20 mouse cellular contexts compared by ENCODE assay signal in the genomic region with DNA sequence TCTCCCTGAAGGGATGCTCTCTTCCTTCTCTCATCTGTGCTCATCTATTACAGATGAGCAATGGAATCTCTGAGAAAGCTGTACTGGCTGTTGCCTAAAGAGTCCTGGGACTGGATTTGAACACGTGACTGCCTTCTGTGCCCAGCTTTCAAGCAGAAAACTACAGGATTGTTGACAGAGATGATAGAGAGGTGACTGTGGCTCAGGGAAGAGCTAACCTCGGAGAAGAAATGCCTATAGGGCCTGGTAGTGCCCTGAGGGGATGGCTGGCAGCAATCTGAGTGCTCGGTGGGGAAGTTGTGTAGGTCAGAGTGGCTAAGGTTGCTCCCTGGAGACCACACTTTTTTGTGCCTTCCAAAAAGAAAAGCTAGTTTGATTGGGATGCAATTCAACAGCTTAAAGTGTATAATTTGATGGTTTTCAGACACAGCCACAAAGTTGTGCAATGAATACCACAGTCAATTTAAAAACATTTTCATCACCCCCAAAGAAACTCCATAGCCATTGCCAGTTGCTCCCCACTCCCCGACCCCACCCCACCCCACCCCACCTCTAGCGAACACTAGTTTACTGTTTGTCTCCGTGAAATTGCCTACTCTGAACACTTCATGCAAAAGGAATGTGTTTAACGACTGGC. TPM values are rescaled to one million over a fixed set of nuclear protein-coding genes. Genes with fewer than 3 reads are reported as not detected.
DNase-seq lines count a peak whose midpoint lies in the region; ATAC-seq and TF ChIP-seq lines count a peak whose summit lies in the region.
"Had no signal": no experiment of that assay in that cellular context is flagged by ENCODE, and none has a peak within 500 bp of the region (broad histone marks: within the 10 kb centered on the region; RNA-seq: fewer than 3 reads in every experiment).

No protein-coding gene starts in this region.

- no peak for TF ChIP-seq CTCF in gastrocnemius, adult 2 months (IDR thresholded peaks at IDR 0.05)
- no peak for TF ChIP-seq CTCF in C2C12 (IDR thresholded peaks at IDR 0.05; ENCODE audit: control insufficient read depth, insufficient read depth, insufficient read length)

- no peaks in the 10 kb centered on the region for H3K27me3 ChIP-seq in C2C12 (ENCODE audit: control insufficient read depth, insufficient read depth, insufficient read length)

- H3K4me3 ChIP-seq in gastrocnemius, adult 2 months: no peak overlapping the region
- H3K4me3 ChIP-seq in C2C12 (ENCODE audit: insufficient read depth, poor library complexity, severe bottlenecking): no peak overlapping the region
- H3K4me3 ChIP-seq: forebrain, embryonic 13.5 days; heart, embryonic 10.5 days; hindbrain, embryonic 15.5 days had no signal

- H3K27ac ChIP-seq in gastrocnemius, adult 2 months: peak overlapping the region; percentile 61
- H3K27ac ChIP-seq: forebrain, embryonic 13.5 days; heart, embryonic 10.5 days; hindbrain, embryonic 15.5 days had no signal

- no peak overlapping the region for H3ac ChIP-seq in C2C12 (ENCODE audit: control insufficient read depth, insufficient read length, low read depth)

- H3K36me3 ChIP-seq in C2C12 (ENCODE audit: control insufficient read depth, insufficient read depth): no peaks in the 10 kb centered on the region
- H3K36me3 ChIP-seq: heart, embryonic 10.5 days; hindbrain, embryonic 15.5 days had no signal

- peaks cover 5% of the 10 kb centered on the region for H3K79me3 ChIP-seq in C2C12 (ENCODE audit: low read depth)

- intact Hi-C loops in gastrocnemius, adult 2 months (cut with DNase I): no loop called here

- DNase-seq in gastrocnemius, adult 2 months: peak; percentile 44
- DNase-seq in gastrocnemius, postnatal 25 days: no peak
- peak; percentile 45 for DNase-seq in 3134 (ENCODE audit: extremely low read depth, insufficient read length, low spot score)
- DNase-seq in right cerebral cortex, adult 18-20 months: no peak
- no peak for DNase-seq in frontal cortex, postnatal 36 days (ENCODE audit: low spot score in 2 of 2)
- DNase-seq: adrenal gland, adult 2 months; adrenal gland, postnatal 25 days; B cell, adult 2 months; cerebellum, adult 18-20 months; cerebellum, adult 9-11 months; forebrain, postnatal 0 days; gastrocnemius, postnatal 14 days; heart, adult 18-20 months; kidney, adult 2 months had no signal

- ATAC-seq in granulocyte monocyte progenitor cell, adult 5-6 weeks (replicated peaks; ENCODE audit: poor library complexity, severe bottlenecking): 0 out of 2 replicates have a peak, but pooled peaks have one; percentile 5
- ATAC-seq: forebrain, embryonic 13.5 days; forebrain, postnatal 0 days; intestine, embryonic 16.5 days had no signal

- H3K79me2 ChIP-seq in C2C12 (ENCODE audit: control insufficient read depth, insufficient read depth): peaks cover 24% of the 10 kb centered on the region

TF ChIP-seq in C2C12, 6 proteins besides CTCF, POLR2A, EP300 and RAD21:
- no peak for TF ChIP-seq MYOD1 (IDR thresholded peaks at IDR 0.05; ENCODE audit: control insufficient read depth, insufficient read length, low read depth)
- no peak for TF ChIP-seq MYOG (IDR thresholded peaks at IDR 0.05; ENCODE audit: control insufficient read depth, extremely low read depth, insufficient read length)
- peak; percentile 73 for TF ChIP-seq USF1 (IDR thresholded peaks at IDR 0.05; ENCODE audit: low read depth)
- no peak for TF ChIP-seq MAX (IDR thresholded peaks at IDR 0.05)
- TF ChIP-seq FOSL1 (IDR thresholded peaks at IDR 0.05; ENCODE audit: insufficient read depth, low read length, poor library complexity, severe bottlenecking): no peak
- TF ChIP-seq CEBPB (IDR thresholded peaks at IDR 0.05; ENCODE audit: low read depth): peak; percentile 88

RNA-seq across cellular contexts. Expression of a gene that starts 1.9 kb away (rescaled TPM):
- 10 to 100 TPM in 1 of 2 experiments, 1 to 10 TPM in 1; 6.4 to 14.3 TPM for total RNA-seq in gastrocnemius, adult 2 months (2021)
- total RNA-seq in gastrocnemius, postnatal 25 days (2021): 1 to 10 TPM; 6.0 to 8.1 TPM
- 16.7 TPM for polyA plus RNA-seq in C2C12 (2012; fragmentation: generic; extraction: Trizol)
- 263 and 340 TPM in 2 replicates for total RNA-seq in granulocyte monocyte progenitor cell, adult 5-6 weeks (2014; fragmentation: Nextera tagmentation)
- total RNA-seq in granulocyte monocyte progenitor cell, adult 5-6 weeks (2017): 64.3 and 71.5 TPM in 2 replicates

Comparison
In these comparisons a context has a peak if more than half of its experiments do, and no peak if none do; other contexts are left out.
1. DNase-seq: peak in gastrocnemius, adult 2 months (single experiment) and 3134 (single experiment); none in gastrocnemius, postnatal 25 days (single experiment), right cerebral cortex, adult 18-20 months (single experiment) and frontal cortex, postnatal 36 days (0 of 2).
2. RNA of a gene that starts 1.9 kb away (total RNA-seq): 64.3 to 340 TPM in granulocyte monocyte progenitor cell, adult 5-6 weeks; 6.4 to 14.3 TPM in gastrocnemius, adult 2 months and 6.0 to 8.1 TPM in gastrocnemius, postnatal 25 days; every median in the first group is over 4 times any median in the second.